18 mouse cellular contexts compared by ENCODE assay signal in the genomic region with DNA sequence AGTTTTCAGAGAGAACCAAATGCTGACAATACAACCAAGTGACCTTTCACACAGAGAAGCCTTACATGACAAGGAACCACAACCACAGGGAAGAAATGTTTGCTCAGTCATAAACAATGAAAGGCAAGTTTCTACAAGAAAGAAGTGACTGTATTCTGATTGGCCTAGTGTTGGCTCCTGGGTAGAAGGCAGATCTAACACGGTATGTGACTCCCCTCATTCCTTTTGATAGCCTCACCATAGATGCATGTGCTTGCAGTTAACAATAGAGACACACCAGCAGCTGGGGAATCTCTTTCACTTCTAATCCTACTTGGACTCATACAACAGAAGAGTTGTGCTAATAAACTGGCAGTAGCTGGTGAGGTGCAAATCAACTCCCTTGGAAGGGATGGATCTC. TPM values are rescaled to one million over a fixed set of nuclear protein-coding genes. Genes with fewer than 3 reads are reported as not detected.
DNase-seq lines count a peak whose midpoint lies in the region; ATAC-seq and TF ChIP-seq lines count a peak whose summit lies in the region.
"Had no signal": no experiment of that assay in that cellular context is flagged by ENCODE, and none has a peak within 500 bp of the region (broad histone marks: within the 10 kb centered on the region; RNA-seq: fewer than 3 reads in every experiment).

No protein-coding gene starts in this region.

- peak; percentile 53; the same call in 1 of the 2 replicates for ATAC-seq in embryonic facial prominence, embryonic 14.5 days (ENCODE audit: low read depth)
- ATAC-seq in limb, embryonic 14.5 days (ENCODE audit: low FRiP score, low read depth), result no peak
- ATAC-seq in heart, embryonic 13.5 days (ENCODE audit: extremely low read depth, insufficient number of reproducible peaks, low FRiP score, low TSS enrichment), result no peak
- no peak for ATAC-seq in stomach, embryonic 14.5 days (ENCODE audit: insufficient number of reproducible peaks, insufficient read depth, low FRiP score, low read depth)
- ATAC-seq: CD4-positive, CD25-positive, alpha-beta regulatory T cell, adult 4 months; liver, postnatal 0 days had no signal

- H3K27ac ChIP-seq in embryonic facial prominence, embryonic 14.5 days (replicated peaks; ENCODE audit: low read depth, low read length), result no peak overlapping the region
- H3K27ac ChIP-seq in embryonic facial prominence, embryonic 10.5 days (replicated peaks), result no peak overlapping the region
- H3K27ac ChIP-seq in limb, embryonic 14.5 days (replicated peaks; ENCODE audit: low read depth, low read length), result peak overlapping the region; percentile 39; the same call in 1 of the 2 replicates
- H3K27ac ChIP-seq in limb, embryonic 10.5 days, result no peak overlapping the region
- H3K27ac ChIP-seq in heart, embryonic 13.5 days (replicated peaks), result peak overlapping the region; percentile 65
- H3K27ac ChIP-seq in stomach, embryonic 14.5 days (ENCODE audit: low read length), result 0 out of 2 replicates have a peak overlapping the region, but pooled peaks have one; percentile 1
- H3K27ac ChIP-seq: embryonic facial prominence, embryonic 12.5 days; hindbrain, embryonic 14.5 days had no signal

- TF ChIP-seq POLR2A in limb, embryonic 14.5 days (IDR thresholded peaks at IDR 0.05; ENCODE audit: borderline replicate concordance, extremely low read depth, insufficient read depth, insufficient read length), result no peak

- H3K4me3 ChIP-seq in embryonic facial prominence, embryonic 14.5 days (ENCODE audit: low read depth, low read length), result no peak overlapping the region
- H3K4me3 ChIP-seq in embryonic facial prominence, embryonic 10.5 days, result no peak overlapping the region
- H3K4me3 ChIP-seq in limb, embryonic 14.5 days (replicated peaks; ENCODE audit: low read length), result no peak overlapping the region
- H3K4me3 ChIP-seq in limb, embryonic 10.5 days, result no peak overlapping the region
- no peak overlapping the region for H3K4me3 ChIP-seq in heart, embryonic 13.5 days
- no peak overlapping the region for H3K4me3 ChIP-seq in stomach, embryonic 14.5 days (ENCODE audit: low read depth, low read length)
- H3K4me3 ChIP-seq: embryonic facial prominence, embryonic 12.5 days had no signal

- H3K4me1 ChIP-seq in embryonic facial prominence, embryonic 14.5 days (ENCODE audit: control insufficient read depth, insufficient read depth, low read length), result 0 out of 2 replicates have a peak, but pooled peaks cover 4% of the 10 kb centered on the region
- no peaks in the 10 kb centered on the region for H3K4me1 ChIP-seq in embryonic facial prominence, embryonic 10.5 days
- no peaks in the 10 kb centered on the region for H3K4me1 ChIP-seq in limb, embryonic 14.5 days (ENCODE audit: control insufficient read depth, insufficient read depth, low read length)
- H3K4me1 ChIP-seq in limb, embryonic 10.5 days, result peaks cover 5% of the 10 kb centered on the region
- peaks cover 39% of the 10 kb centered on the region for H3K4me1 ChIP-seq in heart, embryonic 13.5 days
- peaks cover 3% of the 10 kb centered on the region; the same call in 1 of the 2 replicates for H3K4me1 ChIP-seq in stomach, embryonic 14.5 days (ENCODE audit: control insufficient read depth, insufficient read depth, low read length)

- H3K4me2 ChIP-seq in embryonic facial prominence, embryonic 14.5 days (ENCODE audit: low read depth, low read length), result no peak overlapping the region
- H3K4me2 ChIP-seq in limb, embryonic 14.5 days (replicated peaks; ENCODE audit: low read depth, low read length, severe bottlenecking), result no peak overlapping the region
- no peak overlapping the region for H3K4me2 ChIP-seq in heart, embryonic 13.5 days
- H3K4me2 ChIP-seq in stomach, embryonic 14.5 days (replicated peaks; ENCODE audit: low read depth, low read length), result no peak overlapping the region
- H3K4me2 ChIP-seq: embryonic facial prominence, embryonic 12.5 days; hindbrain, embryonic 14.5 days had no signal

- no peaks in the 10 kb centered on the region for H3K27me3 ChIP-seq in embryonic facial prominence, embryonic 14.5 days (replicated peaks; ENCODE audit: control insufficient read depth, insufficient read depth, low read length)
- no peaks in the 10 kb centered on the region for H3K27me3 ChIP-seq in embryonic facial prominence, embryonic 10.5 days (replicated peaks; ENCODE audit: low read depth, poor library complexity, severe bottlenecking)
- no peaks in the 10 kb centered on the region for H3K27me3 ChIP-seq in limb, embryonic 14.5 days (ENCODE audit: control insufficient read depth, insufficient read depth, low read length)
- H3K27me3 ChIP-seq in limb, embryonic 10.5 days (ENCODE audit: low read depth, poor library complexity, severe bottlenecking), result no peaks in the 10 kb centered on the region
- no peaks in the 10 kb centered on the region for H3K27me3 ChIP-seq in heart, embryonic 13.5 days (replicated peaks)
- no peaks in the 10 kb centered on the region for H3K27me3 ChIP-seq in stomach, embryonic 14.5 days (ENCODE audit: control insufficient read depth, insufficient read depth, low read length)
- H3K27me3 ChIP-seq: embryonic facial prominence, embryonic 12.5 days had no signal

- H3K36me3 ChIP-seq in embryonic facial prominence, embryonic 14.5 days (ENCODE audit: control insufficient read depth, insufficient read depth, low read length), result no peaks in the 10 kb centered on the region
- no peaks in the 10 kb centered on the region for H3K36me3 ChIP-seq in embryonic facial prominence, embryonic 10.5 days (replicated peaks)
- H3K36me3 ChIP-seq in limb, embryonic 14.5 days (ENCODE audit: control insufficient read depth, insufficient read depth, low read length), result no peaks in the 10 kb centered on the region
- H3K36me3 ChIP-seq in limb, embryonic 10.5 days, result no peaks in the 10 kb centered on the region
- H3K36me3 ChIP-seq in heart, embryonic 13.5 days, result no peaks in the 10 kb centered on the region
- H3K36me3 ChIP-seq in stomach, embryonic 14.5 days (ENCODE audit: control insufficient read depth, insufficient read depth, low read length), result no peaks in the 10 kb centered on the region
- H3K36me3 ChIP-seq: embryonic facial prominence, embryonic 12.5 days had no signal

- peak; percentile 26 for DNase-seq in embryonic facial prominence, embryonic 14.5 days (ENCODE audit: low spot score)
- no peak for DNase-seq in embryonic facial prominence, embryonic 10.5 days (ENCODE audit: low spot score)
- DNase-seq in limb, embryonic 14.5 days (ENCODE audit: low spot score), result no peak
- DNase-seq in limb, embryonic 10.5 days (ENCODE audit: low spot score), result no peak
- no peak for DNase-seq in c-Kit-positive CD71-positive TER-119-positive erythroid progenitor cells, embryonic 14.5 days (ENCODE audit: low spot score)
- DNase-seq in cerebellum, postnatal 14 days, result no peak
- DNase-seq: cerebellum, adult 8-10 months; gastrocnemius, postnatal 14 days; kidney, adult 9 months; kidney, postnatal 25 days; liver, postnatal 0 days; right cerebral cortex, postnatal 25 days; thymus, postnatal 36 days had no signal

- no peak overlapping the region for H3K9ac ChIP-seq in embryonic facial prominence, embryonic 14.5 days (ENCODE audit: low read depth, low read length)
- no peak overlapping the region for H3K9ac ChIP-seq in limb, embryonic 14.5 days (ENCODE audit: low read depth, low read length, severe bottlenecking)
- H3K9ac ChIP-seq in heart, embryonic 13.5 days, result no peak overlapping the region
- no peak overlapping the region for H3K9ac ChIP-seq in stomach, embryonic 14.5 days (replicated peaks; ENCODE audit: low read depth, low read length)
- H3K9ac ChIP-seq: embryonic facial prominence, embryonic 12.5 days; hindbrain, embryonic 14.5 days; liver, postnatal 0 days had no signal

- WGBS in embryonic facial prominence, embryonic 14.5 days, result 52% methylated on average over 1 of the region's 1 CpGs
- 60% methylated on average over 1 of the region's 1 CpGs for WGBS in embryonic facial prominence, embryonic 10.5 days
- WGBS in limb, embryonic 14.5 days, result 46% methylated on average over 1 of the region's 1 CpGs
- 71% methylated on average over 1 of the region's 1 CpGs for WGBS in limb, embryonic 10.5 days
- 18% methylated on average over 1 of the region's 1 CpGs for WGBS in heart, embryonic 13.5 days
- WGBS in stomach, embryonic 14.5 days, result 36% methylated on average over 1 of the region's 1 CpGs

- H3K9me3 ChIP-seq in embryonic facial prominence, embryonic 14.5 days (ENCODE audit: control insufficient read depth, low read length), result no peaks in the 10 kb centered on the region
- H3K9me3 ChIP-seq in embryonic facial prominence, embryonic 10.5 days, result no peaks in the 10 kb centered on the region
- no peaks in the 10 kb centered on the region for H3K9me3 ChIP-seq in limb, embryonic 14.5 days (ENCODE audit: control insufficient read depth, low read length)
- no peaks in the 10 kb centered on the region for H3K9me3 ChIP-seq in limb, embryonic 10.5 days (replicated peaks)
- H3K9me3 ChIP-seq in heart, embryonic 13.5 days, result no peaks in the 10 kb centered on the region
- no peaks in the 10 kb centered on the region for H3K9me3 ChIP-seq in stomach, embryonic 14.5 days (ENCODE audit: control insufficient read depth, low read depth, low read length)
- H3K9me3 ChIP-seq: embryonic facial prominence, embryonic 12.5 days had no signal

RNA-seq across cellular contexts. Expression of gene Fam126a, which starts 17.3 kb away (rescaled TPM):
- 38.4 and 40.2 TPM in 2 replicates for polyA plus RNA-seq in embryonic facial prominence, embryonic 14.5 days (2014; fragmentation: Nextera tagmentation; extraction: Ambion mirVana)
- polyA plus RNA-seq in embryonic facial prominence, embryonic 10.5 days (2016; fragmentation: Nextera tagmentation; extraction: Ambion mirVana), result 25.9 and 26.9 TPM in 2 replicates
- 22.4 and 23.4 TPM in 2 replicates for polyA plus RNA-seq in limb, embryonic 14.5 days (2012; rRNA removed)
- polyA plus RNA-seq in limb, embryonic 14.5 days (2014; fragmentation: Nextera tagmentation; extraction: Ambion mirVana), result 38.5 and 49.1 TPM in 2 replicates
- 15.8 and 23.3 TPM in 2 replicates for polyA plus RNA-seq in limb, embryonic 10.5 days (2016; fragmentation: Nextera tagmentation; extraction: Ambion mirVana)
- 32.6 and 33.9 TPM in 2 replicates for polyA plus RNA-seq in heart, embryonic 13.5 days (2015; fragmentation: Nextera tagmentation; extraction: Ambion mirVana)
- polyA plus RNA-seq in stomach, embryonic 14.5 days (2014; fragmentation: Nextera tagmentation; extraction: Ambion mirVana), result 21.3 and 22.9 TPM in 2 replicates

RNA-seq across cellular contexts. Expression of gene Klhl7, which starts 52.6 kb away (rescaled TPM):
- 53.2 and 60.6 TPM in 2 replicates for polyA plus RNA-seq in embryonic facial prominence, embryonic 14.5 days (2014; fragmentation: Nextera tagmentation; extraction: Ambion mirVana)
- polyA plus RNA-seq in embryonic facial prominence, embryonic 10.5 days (2016; fragmentation: Nextera tagmentation; extraction: Ambion mirVana), result 61.2 and 64.4 TPM in 2 replicates
- 28.6 and 33.7 TPM in 2 replicates for polyA plus RNA-seq in limb, embryonic 14.5 days (2012; rRNA removed)
- 51.7 and 54.0 TPM in 2 replicates for polyA plus RNA-seq in limb, embryonic 14.5 days (2014; fragmentation: Nextera tagmentation; extraction: Ambion mirVana)
- polyA plus RNA-seq in limb, embryonic 10.5 days (2016; fragmentation: Nextera tagmentation; extraction: Ambion mirVana), result 46.8 and 51.1 TPM in 2 replicates
- polyA plus RNA-seq in heart, embryonic 13.5 days (2015; fragmentation: Nextera tagmentation; extraction: Ambion mirVana), result 39.5 and 44.3 TPM in 2 replicates
- polyA plus RNA-seq in stomach, embryonic 14.5 days (2014; fragmentation: Nextera tagmentation; extraction: Ambion mirVana), result 56.1 and 60.9 TPM in 2 replicates

Comparison
In these comparisons a context has a peak if more than half of its experiments do, and no peak if none do; other contexts are left out.
1. H3K27ac ChIP-seq: peak in limb, embryonic 14.5 days (single experiment), heart, embryonic 13.5 days (single experiment) and stomach, embryonic 14.5 days (single experiment); none in embryonic facial prominence, embryonic 14.5 days (single experiment), embryonic facial prominence, embryonic 10.5 days (single experiment) and limb, embryonic 10.5 days (single experiment).